Mouse (Mus musculus): ENCODE results near the gene Alg12.

Gene Alg12

GRCm38 (mm10) chr15:88819026-88819905 lies at the start of gene Alg12, which contains the start of gene Creld2:
Gene Alg12 (minus strand): TSS chr15:88819318.
Gene Creld2 (plus strand): TSS chr15:88819646.
- DNase-seq (ENCODE audit: low spot score in 2 of 2): peak; percentile 99

DNA sequence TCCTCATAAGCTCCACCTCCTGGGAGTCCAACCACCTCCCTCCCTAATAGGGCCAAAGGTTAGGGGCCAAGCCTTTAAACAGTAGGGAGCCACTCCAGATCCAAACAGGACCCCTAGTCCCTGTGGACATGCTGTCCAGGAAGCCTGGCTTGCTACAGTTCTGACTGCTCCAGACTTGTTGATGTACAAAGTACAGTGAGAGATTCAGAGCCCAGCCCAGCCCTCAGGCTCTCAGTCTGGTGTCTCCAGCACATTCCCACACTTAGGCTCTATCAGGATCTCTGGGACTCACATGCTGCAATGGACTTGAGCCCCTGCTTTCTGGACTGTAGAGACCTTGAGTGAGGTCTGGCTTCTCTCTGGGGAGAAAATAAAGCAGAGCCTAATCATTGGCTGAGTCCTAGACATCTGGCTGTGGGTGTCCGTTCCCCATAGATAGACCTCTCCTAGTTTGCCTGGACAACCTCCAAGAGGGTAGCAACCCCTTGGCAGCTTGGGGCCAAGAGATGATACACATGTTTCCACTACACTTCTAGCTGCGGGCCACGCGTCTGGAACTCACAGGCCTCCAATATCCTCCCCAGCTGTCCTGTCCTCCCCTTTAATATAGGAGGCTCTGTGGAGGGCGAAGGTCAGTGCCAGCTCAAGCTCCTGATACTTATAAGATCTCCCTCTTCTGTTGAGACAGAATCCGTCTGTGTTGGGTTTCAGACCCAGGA lies 49.1 kb upstream of the Alg12 start:
- no peak for DNase-seq (ENCODE audit: low spot score in 2 of 2)

DNA sequence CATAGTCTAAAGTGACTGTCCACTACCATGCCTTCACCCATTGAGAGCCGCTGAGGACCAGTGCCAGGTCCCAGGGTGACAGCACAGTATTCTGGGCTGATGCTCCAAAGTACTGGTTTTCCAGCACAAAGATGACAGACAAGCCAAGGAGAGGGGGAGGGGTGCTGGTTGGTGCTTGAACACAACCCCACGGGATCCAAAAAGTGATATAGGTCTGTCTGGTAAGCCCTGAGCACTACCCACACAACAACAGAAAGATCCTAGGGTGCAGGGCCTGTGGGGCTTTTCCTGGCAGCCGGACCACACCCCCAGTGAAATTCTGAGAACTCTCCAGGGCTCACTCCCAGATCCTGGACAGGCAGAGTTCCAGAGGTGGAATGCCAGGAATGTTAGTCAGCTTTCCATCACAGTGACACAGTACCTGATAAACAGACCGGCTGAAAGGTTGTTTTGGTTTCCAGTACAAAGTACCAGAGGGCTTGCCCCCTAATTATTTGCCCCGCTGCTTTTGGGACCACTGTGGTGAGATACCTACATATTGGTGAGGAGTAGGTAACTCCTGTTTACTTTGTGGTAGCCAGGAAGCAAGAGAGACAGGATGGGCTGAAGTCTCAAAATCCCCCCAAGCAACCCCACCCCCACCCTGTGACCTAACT lies 48.4 kb upstream of the Alg12 start:
- no peak for DNase-seq (ENCODE audit: low spot score in 2 of 2)

DNA sequence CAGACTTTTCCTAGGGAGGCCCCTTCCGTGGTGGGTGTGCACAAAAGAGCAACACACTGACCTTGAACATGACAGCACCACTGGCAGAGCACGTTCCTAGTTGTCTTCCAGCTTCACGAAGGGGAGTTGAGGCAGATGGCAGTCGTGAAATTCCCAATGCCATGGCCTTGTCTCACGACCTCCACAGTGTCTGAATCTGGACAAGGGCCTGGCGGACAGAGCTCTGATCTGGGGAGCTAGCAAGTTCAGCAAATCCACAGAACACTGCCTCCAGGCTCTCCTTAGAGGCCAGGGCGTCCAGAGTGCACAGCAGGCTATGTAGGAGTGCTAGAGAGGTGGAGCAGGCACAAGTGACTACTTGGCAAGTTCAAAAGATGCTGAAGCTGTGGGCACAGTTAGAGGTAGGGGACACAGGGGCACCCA lies 47.8 kb upstream of the Alg12 start:
- no peak for DNase-seq (ENCODE audit: low spot score in 2 of 2)

DNA sequence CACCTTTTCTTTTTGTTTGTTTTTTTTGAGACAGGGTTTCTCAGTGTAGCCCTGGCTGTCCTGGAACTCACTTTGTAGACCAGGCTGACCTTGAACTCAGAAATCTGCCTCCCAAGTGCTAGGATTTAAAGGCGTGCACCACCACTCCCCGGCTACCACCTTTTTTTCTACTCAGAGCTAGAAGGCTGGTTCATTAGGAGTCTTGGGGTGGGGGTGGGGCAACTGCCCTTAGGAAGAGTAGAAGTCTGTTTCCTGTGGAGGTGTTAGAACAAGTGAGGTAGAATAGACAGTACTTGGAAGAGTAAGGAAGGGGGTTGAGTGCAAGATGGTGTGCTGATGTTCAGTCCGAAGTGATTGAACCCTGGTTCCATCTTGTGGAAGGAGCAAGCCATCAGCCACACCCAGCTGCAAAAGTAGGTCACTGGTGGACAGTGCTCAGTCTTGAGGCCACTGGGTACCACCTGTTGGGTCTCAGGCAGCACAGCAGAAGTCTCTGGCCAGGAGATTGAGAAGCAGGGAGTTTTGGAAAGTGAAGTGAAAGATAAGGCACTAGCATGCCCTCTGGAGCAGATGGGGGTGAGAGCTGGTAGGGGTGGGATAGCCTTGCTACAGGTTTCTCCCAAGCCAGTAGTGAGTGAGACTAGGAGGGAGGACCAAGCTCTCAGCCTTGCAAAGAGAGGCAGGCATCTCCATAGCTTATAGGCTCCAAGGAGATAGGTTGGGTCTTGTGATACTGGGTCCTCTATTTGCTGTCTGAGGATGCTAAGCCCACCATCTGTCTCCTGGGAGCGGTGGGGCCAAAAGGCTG lies 47.0 kb upstream of the Alg12 start:
- DNase-seq (ENCODE audit: low spot score in 2 of 2): no peak

DNA sequence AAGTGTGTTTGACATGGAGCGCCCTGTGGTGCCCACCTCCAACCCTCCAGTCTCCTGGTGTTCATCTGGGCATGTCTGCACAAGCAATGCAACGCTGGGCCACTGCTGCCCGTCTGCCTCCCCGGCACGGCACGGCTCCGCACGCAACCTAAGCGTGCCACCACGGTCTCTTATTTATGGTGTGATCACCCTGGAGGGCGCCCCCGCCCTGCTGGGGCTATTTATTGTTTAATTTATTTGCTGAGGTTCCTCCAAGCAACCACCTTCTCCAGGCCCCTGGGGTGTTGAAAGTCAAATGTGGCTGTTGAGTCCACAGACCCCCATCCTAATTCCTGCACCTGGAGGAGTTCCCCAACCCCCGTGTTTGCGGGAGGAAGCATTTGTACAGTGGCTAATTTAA lies 45.9 kb upstream of the Alg12 start:
- DNase-seq (ENCODE audit: low spot score in 2 of 2): no peak

DNA sequence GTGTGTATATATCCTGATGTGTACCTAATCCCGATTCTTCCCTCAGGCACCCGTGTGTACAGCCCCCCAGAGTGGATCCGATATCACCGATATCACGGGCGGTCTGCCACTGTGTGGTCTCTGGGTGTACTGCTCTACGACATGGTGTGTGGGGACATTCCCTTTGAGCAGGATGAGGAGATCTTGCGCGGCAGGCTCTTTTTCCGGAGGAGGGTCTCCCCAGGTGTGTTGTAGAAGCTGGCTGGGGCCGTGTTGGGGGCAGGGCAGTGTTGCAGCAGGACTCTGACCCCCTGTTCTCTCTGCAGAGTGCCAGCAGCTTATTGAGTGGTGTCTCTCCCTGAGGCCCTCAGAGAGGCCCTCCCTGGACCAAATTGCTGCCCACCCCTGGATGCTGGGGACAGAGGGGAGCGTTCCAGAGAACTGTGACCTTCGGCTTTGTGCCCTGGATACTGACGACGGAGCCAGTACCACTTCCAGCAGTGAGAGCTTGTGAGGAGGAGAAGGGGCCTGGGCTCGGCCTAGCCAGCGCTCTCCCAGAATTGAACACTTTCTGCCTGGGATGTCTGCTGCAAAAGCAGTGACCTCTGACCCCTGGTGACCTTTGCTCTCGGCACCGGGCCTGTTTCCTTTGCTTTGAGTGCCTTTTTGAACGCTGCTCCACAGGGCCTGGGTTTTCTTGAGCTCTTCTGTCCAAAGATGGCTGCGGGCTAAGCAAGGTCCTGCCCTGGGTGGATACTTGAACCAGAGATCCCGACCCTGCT lies 45.3 kb upstream of the Alg12 start:
- DNase-seq (ENCODE audit: low spot score in 2 of 2): no peak

GRCm38 (mm10) chr15:88863695-88864231 lies 44.6 kb upstream of the Alg12 start:
- DNase-seq (ENCODE audit: low spot score in 2 of 2): peak; percentile 89 to 90

GRCm38 (mm10) chr15:88862881-88863694 lies 44.0 kb upstream of the Alg12 start:
- peak; percentile 67 to 79 for DNase-seq (ENCODE audit: low spot score in 2 of 2)

DNA sequence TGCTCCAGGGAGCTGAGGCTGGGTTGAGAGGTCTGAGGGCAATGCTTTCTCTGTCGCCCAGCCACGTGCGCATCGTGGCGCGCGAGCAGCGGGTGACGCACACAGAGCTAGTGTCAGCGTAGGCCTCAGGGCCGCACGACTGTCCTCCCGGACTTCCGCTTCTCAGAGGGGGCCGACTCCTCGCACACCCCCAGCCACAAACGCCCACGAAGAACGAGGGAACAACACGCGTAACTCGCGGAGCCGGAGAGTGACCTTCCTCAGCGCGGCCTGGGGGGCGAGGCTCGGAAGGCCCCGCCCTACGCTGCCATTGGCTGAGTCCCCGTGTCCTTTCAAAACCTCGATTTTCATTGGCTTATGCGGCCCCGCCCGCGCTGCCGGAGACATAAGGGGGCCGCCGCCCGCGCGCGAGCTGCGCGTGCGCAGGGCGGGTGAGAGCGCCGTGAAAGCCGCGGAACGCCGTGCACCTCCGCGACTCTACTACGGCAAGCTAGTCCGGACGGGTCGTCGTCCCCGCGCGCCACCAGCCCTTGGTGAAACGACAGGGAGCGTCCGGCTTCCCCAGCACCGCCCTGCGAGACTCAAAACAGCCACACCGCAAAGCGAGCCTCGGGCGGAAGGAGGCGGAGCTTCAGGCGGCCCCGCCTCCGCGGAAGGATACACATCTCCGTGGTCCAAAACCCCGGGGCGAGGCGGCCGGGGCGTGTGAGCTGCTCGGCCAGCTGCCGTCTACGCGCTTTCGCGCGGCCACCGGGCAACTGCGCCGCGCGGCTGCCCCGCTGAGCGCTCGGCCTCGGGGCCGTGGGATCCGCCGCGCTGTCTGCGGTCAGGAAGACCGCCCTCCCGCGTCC lies 42.9 kb upstream of the Alg12 start, which contains the start of gene Pim3:
Gene Pim3, plus strand, starts transcription at position 415 of the 851 bp plus-strand sequence.
- DNase-seq (ENCODE audit: low spot score in 2 of 2): peak; percentile 94 to 96

DNA sequence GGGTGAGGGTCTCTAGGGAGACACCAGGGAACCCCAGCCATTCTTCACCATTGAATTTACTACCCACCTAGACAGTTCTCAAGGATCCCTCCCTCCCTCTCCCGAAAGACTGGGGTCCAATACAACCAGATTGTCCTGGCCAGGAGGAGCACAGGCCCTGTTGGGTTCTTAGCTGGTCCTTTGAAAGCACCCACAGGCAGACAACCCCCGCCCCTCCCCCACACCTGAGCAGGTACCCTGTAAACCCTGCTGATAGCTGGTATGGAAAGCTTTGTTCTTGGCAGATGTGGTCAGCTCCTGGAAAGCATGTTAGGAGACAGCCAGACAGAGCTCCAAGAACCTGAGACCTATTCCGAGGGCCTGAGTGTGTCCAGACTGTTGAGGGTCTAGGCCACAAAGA lies 41.7 kb upstream of the Alg12 start:
- no peak for DNase-seq (ENCODE audit: low spot score in 2 of 2)

DNA sequence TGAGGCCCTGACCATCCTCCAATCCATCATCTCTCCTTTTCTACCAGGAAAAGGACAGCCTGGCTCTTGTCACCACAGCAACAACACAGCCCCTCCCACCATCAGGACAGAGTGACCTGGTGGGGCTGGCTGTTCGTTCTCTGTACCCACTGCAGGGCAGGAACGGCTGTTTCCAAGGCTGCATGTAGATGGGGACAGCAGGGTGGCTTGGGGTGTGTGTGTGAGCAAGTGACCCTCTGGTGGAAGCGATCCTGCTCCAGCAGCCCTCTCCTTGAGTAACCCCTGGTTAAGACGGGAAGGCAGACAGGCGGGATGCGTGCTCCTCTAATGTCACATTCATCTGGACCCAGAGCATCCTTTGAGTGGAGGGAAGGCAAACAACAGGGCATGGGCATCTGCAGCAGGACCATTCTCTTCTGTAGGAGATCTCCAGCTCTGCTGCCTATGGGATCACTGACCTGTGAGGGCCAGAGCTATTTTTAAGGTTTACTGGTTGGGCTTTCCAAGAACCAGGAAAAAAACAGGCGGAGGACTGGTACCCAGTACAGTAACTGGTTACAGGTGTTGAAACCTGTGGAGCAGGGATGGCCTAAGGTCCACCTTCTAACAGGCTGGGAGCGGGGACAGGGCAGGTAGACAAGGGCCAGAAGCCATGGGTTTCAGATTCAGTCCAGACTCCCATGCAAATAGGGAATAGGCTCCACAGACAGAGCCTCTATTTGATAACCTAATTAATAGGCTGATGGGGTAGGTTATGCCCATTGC lies 40.3 kb upstream of the Alg12 start:
- DNase-seq (ENCODE audit: low spot score in 2 of 2): no peak

GRCm38 (mm10) chr15:88858707-88859106 lies 39.6 kb upstream of the Alg12 start:
- DNase-seq (ENCODE audit: low spot score in 2 of 2): no peak

DNA sequence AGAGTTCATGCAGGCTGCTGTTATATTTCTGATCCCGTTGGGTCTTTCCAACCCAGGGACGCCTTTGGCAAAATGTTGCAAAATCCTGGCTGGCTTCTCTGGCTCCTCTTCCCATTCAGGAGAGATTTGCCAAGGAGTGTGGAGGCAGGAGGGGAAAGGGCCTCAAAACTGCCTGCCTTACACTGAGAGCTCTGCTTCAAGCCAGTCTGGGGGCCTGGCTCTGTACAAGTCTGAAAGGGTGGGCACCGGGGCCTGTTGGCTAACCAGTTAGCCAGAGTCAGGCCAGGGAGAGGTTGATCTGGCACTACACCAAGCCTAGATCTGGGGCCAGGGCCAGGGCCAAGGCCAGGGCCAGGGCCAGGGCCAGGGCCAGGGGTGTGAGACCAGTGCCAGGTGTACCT lies 39.0 kb upstream of the Alg12 start:
- DNase-seq (ENCODE audit: low spot score in 2 of 2): no peak

- DNase-seq (ENCODE audit: low spot score in 2 of 2): no peak
These were observed 38.2 kb upstream of the Alg12 start for GRCm38 (mm10) chr15:88857361-88857760.

GRCm38 (mm10) chr15:88856613-88857012 lies 37.5 kb upstream of the Alg12 start:
- DNase-seq (ENCODE audit: low spot score in 2 of 2): no peak

DNA sequence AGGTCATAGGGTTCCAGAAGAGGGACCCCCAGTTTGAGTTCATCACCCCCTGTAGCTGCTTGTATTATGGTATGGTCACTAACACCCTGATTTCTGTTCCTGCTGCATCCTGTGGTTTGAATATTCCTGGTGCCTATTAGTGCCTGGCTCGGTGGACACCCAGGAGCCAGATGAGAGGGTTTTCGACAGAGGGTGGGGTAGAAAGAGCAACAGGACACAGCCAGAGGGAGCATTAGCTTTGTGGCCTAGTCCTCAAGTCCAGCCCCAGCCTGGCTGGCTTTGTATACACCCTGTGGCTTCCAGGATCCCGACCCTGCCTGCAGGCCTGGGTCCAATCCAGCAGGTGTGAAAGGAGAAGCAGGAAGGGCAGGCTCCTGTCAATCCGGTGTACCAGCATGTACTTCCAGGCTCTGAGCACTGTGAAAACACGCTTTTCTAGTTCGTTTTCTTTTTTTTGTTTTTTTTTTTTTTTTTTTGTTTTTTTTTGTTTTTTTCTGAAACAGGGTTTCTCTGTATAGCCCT lies 36.8 kb upstream of the Alg12 start:
- no peak for DNase-seq (ENCODE audit: low spot score in 2 of 2)
